ENCODE assay signal across 10 mouse cellular contexts in genomic region chr15:86478685-86479502, GRCm38 (mm10).
DNase-seq lines count a peak whose midpoint lies in the region; ATAC-seq lines count a peak whose summit lies in the region.
"Had no signal": no experiment of that assay in that cellular context is flagged by ENCODE, and none has a peak within 500 bp of the region (broad histone marks: within the 10 kb centered on the region; RNA-seq: fewer than 3 reads in every experiment).

No protein-coding gene starts in this region.

- H3K4me2 ChIP-seq in heart, embryonic 15.5 days: no peak overlapping the region
- H3K4me2 ChIP-seq: liver, embryonic 15.5 days had no signal

- peaks cover 10% of the 10 kb centered on the region; the same call in 1 of the 2 replicates for H3K27me3 ChIP-seq in heart, embryonic 15.5 days
- H3K27me3 ChIP-seq: liver, embryonic 15.5 days had no signal

- 0 out of 2 replicates have a peak overlapping the region, but pooled peaks have one; percentile 25 for H3K27ac ChIP-seq in heart, embryonic 15.5 days
- H3K27ac ChIP-seq: liver, embryonic 15.5 days had no signal

- ATAC-seq in heart, embryonic 15.5 days (replicated peaks; ENCODE audit: insufficient number of reproducible peaks, insufficient read depth, low FRiP score, low read depth): 0 out of 2 replicates have a peak, but pooled peaks have one; percentile 24
- ATAC-seq in megakaryocyte-erythroid progenitor cell, adult 5-6 weeks (replicated peaks; ENCODE audit: low FRiP score, low TSS enrichment, poor library complexity, severe bottlenecking): peak; percentile 56

- DNase-seq in adrenal gland, adult 8-10 months: peak; percentile 9
- DNase-seq in adrenal gland, postnatal 25 days: no peak
- DNase-seq in 3T3-L1 (ENCODE audit: low read depth, low spot score): peak; percentile 17
- no peak for DNase-seq in layer of hippocampus, postnatal 10 days (ENCODE audit: low spot score in 2 of 2)
- no peak for DNase-seq in layer of hippocampus, postnatal 36 days
- DNase-seq in gastrocnemius, postnatal 4 days (ENCODE audit: low spot score in 2 of 2): no peak
- DNase-seq: gastrocnemius, postnatal 25 days had no signal

- peaks cover 26% of the 10 kb centered on the region; the same call in 1 of the 2 replicates for H3K4me1 ChIP-seq in heart, embryonic 15.5 days (replicated peaks)
- H3K4me1 ChIP-seq: liver, embryonic 15.5 days had no signal

- 51% methylated on average over 13 of the region's 13 CpGs for WGBS in heart, embryonic 15.5 days

- no peak overlapping the region for H3K9ac ChIP-seq in heart, embryonic 15.5 days
- H3K9ac ChIP-seq: liver, embryonic 15.5 days had no signal

- H3K9me3 ChIP-seq in heart, embryonic 15.5 days (replicated peaks): no peaks in the 10 kb centered on the region
- H3K9me3 ChIP-seq: liver, embryonic 15.5 days had no signal

- H3K36me3 ChIP-seq in heart, embryonic 15.5 days: no peaks in the 10 kb centered on the region
- H3K36me3 ChIP-seq: liver, embryonic 15.5 days had no signal

- H3K4me3 ChIP-seq in heart, embryonic 15.5 days: no peak overlapping the region
- H3K4me3 ChIP-seq: liver, embryonic 15.5 days had no signal

Comparison
In these comparisons a context has a peak if more than half of its experiments do, and no peak if none do; other contexts are left out.
1. DNase-seq: peak in adrenal gland, adult 8-10 months (single experiment) and 3T3-L1 (single experiment); none in adrenal gland, postnatal 25 days (single experiment), layer of hippocampus, postnatal 10 days (0 of 2), layer of hippocampus, postnatal 36 days (0 of 2) and gastrocnemius, postnatal 4 days (0 of 2).